Mouse (Mus musculus) G1E (cell line): ENCODE results near the gene Gm4969.

Experiments
- CTCF ChIP-seq: IDR thresholded peaks from 2 replicates; pipeline ENCODE4 v1.5.1; 2012; ENCODE audit warnings: low read depth, low read length, inconsistent platforms, mixed read lengths
- GATA1 ChIP-seq: IDR thresholded peaks from 2 replicates; pipeline ENCODE4 v1.6.1; 2012; ENCODE audit warnings: borderline replicate concordance, low read length, inconsistent platforms, mixed read lengths
- TAL1 ChIP-seq: conservative IDR thresholded peaks from 2 replicates; pipeline ENCODE4 v1.6.1; 2012; ENCODE audit warnings: low read depth, low read length, inconsistent platforms, mixed read lengths

DNA sequence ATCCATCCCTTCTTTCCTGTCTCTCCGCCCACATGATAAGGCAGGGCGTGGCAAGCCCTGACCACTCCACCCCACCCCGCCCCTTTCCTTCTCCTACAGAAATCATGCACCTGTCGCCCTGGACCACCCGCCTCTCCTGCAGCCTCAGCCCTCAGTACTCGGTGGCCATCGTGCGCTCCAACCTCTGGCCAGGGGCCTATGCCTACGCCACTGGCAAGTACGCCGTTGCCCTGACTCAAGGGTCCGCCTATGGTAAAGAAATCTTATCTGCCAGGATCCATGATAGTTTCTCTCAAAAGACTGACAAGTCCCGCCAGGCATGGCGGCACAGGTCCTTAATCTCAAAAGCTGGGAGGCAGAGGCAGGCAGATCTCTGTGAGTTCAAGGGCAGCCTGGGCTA is 50.2 kb downstream of the Gm4969 start:
- TF ChIP-seq CTCF (no peak), GATA1 (no peak), TAL1 (no peak)
